Mouse (Mus musculus): ENCODE measurements at regions not wholly inside any gene's neighbourhood (a gene's known extent, or its start where the extent isn't known, plus 50 kb on each side); places are given as distances from the start of the nearest gene placed in this dataset.

DNA sequence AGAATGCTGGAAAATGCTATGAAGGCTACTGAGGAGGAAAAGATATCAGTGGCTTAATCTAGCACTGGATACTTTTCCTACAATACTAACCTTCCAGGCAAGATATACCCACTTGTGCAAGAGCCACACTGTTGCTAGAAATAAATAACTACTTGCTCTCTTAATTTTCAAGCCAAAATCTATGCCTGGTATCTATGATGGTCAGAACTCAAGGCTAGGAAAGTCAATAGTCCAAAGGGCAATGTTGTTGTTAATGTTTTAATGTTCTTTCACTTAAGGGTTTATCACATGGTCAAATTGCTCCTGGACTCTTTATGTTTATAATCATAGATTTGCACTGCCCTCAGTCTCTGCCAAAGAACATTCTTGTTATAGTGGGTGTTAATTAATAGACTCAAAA is 533.5 kb downstream of the Kcnj2 start:
- no peak overlapping the region for H3K4me2 ChIP-seq
- H3K4me3 ChIP-seq (replicated peaks) = no peak overlapping the region
- no peak overlapping the region for H3K9ac ChIP-seq (replicated peaks)
- no peaks in the 10 kb centered on the region for H3K27me3 ChIP-seq (replicated peaks)
- H3K36me3 ChIP-seq = no peaks in the 10 kb centered on the region
- no peaks in the 10 kb centered on the region for H3K4me1 ChIP-seq
- H3K9me3 ChIP-seq (replicated peaks) = no peaks in the 10 kb centered on the region
- H3K27ac ChIP-seq (replicated peaks) = no peak overlapping the region
- no peak for ATAC-seq (ENCODE audit: low FRiP score)

DNA sequence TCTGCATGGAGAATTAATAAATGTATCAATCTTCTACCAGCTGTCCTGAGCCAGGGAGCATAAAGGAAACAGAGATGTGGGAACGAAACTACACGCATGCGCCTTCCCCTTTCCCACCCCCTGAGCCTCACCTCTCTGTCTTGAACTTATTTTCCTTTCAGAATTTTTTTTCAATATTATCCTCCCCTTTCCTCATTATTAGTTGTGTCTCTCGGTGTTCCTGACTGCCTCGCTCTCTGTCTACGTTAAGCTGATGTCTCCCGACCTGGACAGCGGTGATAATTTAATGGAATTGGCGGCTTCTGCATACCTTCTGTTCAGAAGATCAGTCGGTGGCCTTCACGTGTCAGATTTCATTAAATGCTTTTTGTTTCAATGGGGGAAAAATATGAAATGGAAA is 539.2 kb downstream of the Kcnj2 start:
- no peaks in the 10 kb centered on the region for H3K36me3 ChIP-seq
- WGBS = 81% methylated on average over 11 of the region's 11 CpGs
- no peak overlapping the region for H3K4me2 ChIP-seq
- no peak overlapping the region for H3K27ac ChIP-seq (replicated peaks)
- H3K27me3 ChIP-seq (replicated peaks) = no peaks in the 10 kb centered on the region
- H3K9me3 ChIP-seq (replicated peaks) = no peaks in the 10 kb centered on the region
- H3K4me3 ChIP-seq (replicated peaks) = no peak overlapping the region
- H3K9ac ChIP-seq (replicated peaks) = no peak overlapping the region
- no peaks in the 10 kb centered on the region for H3K4me1 ChIP-seq
- ATAC-seq (ENCODE audit: low FRiP score) = no peak

DNA sequence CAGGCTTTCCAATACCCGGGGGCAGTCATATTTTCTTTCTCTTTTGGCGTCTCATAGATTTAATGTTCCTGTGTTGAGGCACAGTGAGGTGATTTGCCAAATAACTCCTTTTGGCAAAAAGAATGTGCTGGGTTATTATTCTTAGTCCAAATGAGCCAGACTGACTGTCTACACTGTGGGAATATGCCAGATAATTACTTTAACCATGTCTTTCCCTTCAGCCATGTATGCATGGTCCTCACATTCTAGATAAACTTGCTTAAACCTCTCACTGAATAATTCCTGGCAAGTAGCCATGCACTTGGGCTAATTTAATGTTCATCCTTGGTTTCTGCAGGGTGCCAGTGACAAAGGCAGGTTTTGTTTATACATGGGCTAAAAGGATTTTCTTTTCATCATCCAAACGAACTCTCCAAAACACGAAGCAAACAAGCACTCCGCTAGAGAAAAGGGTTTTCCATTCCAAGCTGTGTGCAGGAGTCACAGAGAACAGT is 544.6 kb downstream of the Kcnj2 start:
- H3K36me3 ChIP-seq = no peaks in the 10 kb centered on the region
- no peak overlapping the region for H3K4me3 ChIP-seq (replicated peaks)
- 64% methylated on average over 5 of the region's 5 CpGs for WGBS
- H3K4me1 ChIP-seq = no peaks in the 10 kb centered on the region
- H3K4me2 ChIP-seq = no peak overlapping the region
- H3K9ac ChIP-seq (replicated peaks) = no peak overlapping the region
- H3K27ac ChIP-seq (replicated peaks) = no peak overlapping the region
- no peaks in the 10 kb centered on the region for H3K27me3 ChIP-seq (replicated peaks)
- no peaks in the 10 kb centered on the region for H3K9me3 ChIP-seq (replicated peaks)
- no peak for ATAC-seq (ENCODE audit: low FRiP score)

DNA sequence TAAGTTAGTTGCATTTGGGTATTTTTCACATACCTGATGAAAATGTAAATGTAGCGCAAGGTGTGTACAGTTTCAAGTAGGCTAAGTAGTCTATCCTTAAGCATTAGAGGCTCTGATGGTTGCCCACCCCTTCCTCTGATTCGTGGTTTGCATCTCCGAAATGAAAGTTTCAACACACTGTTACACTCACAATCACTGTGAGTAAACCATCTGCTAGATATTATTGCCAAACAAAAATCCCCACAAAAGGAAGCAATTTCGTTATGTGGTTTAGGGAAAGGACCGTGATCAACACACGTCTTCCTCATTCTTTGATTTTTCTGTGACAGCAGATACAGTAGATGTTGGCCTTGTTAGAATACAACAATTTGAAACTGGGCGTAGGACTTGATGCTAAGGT is 577.6 kb downstream of the Kcnj2 start:
- H3K4me3 ChIP-seq (replicated peaks) = no peak overlapping the region
- no peaks in the 10 kb centered on the region for H3K27me3 ChIP-seq (replicated peaks)
- H3K4me1 ChIP-seq = no peaks in the 10 kb centered on the region
- no peak overlapping the region for H3K27ac ChIP-seq (replicated peaks)
- H3K9me3 ChIP-seq (replicated peaks) = no peaks in the 10 kb centered on the region
- no peak overlapping the region for H3K9ac ChIP-seq (replicated peaks)
- WGBS = 93% methylated on average over 7 of the region's 7 CpGs
- no peak overlapping the region for H3K4me2 ChIP-seq
- H3K36me3 ChIP-seq = no peaks in the 10 kb centered on the region
- no peak for ATAC-seq (ENCODE audit: low FRiP score)

DNA sequence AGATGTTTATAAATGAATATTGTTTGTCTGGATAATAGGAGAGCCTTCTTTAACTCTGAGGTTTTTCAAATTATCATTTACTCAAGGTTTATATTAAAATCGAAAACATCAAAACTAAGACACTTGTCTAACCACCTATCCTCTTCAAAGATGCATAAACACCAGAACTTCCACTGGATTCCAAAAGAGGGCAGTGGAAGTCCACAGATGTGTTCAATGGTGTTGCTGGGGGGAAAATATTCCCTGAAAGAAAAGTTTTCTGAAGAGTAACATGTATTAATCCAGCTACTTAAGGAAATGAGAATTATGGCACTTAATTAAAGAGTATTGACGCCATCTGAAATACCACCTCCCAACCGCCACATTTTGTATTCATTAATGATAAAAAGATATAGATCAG is 586.9 kb downstream of the Kcnj2 start:
- no peaks in the 10 kb centered on the region for H3K27me3 ChIP-seq (replicated peaks)
- H3K4me3 ChIP-seq (replicated peaks) = no peak overlapping the region
- H3K4me2 ChIP-seq = no peak overlapping the region
- H3K4me1 ChIP-seq = no peaks in the 10 kb centered on the region
- H3K9ac ChIP-seq (replicated peaks) = no peak overlapping the region
- 60% methylated on average over 3 of the region's 3 CpGs for WGBS
- ATAC-seq (ENCODE audit: low FRiP score) = no peak
- H3K9me3 ChIP-seq (replicated peaks) = no peaks in the 10 kb centered on the region
- H3K36me3 ChIP-seq = no peaks in the 10 kb centered on the region
- H3K27ac ChIP-seq (replicated peaks) = no peak overlapping the region

DNA sequence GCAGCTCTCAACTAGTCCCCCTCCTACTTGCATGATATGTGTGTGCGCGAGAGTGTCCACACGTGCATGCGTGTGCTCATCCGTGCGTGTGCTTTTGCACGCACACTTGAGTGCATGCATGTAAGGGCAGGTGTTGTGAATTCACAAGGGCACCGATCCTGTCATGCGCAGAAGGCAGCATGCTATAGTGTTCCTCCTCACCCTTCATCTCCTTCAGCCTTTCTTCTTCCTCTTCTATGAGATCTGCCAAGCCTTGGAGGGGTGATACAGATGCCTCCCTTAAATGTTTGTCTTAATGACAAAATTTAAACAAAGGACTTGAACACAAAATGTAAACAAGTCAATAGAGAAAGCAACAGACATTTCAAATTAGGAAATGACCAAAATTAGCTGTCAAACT is 591.8 kb downstream of the Kcnj2 start:
- Histone ChIP-seq H3K36me3 (no peaks in the 10 kb centered on the region), H3K9ac (replicated peaks) (no peak overlapping the region), H3K27ac (replicated peaks) (no peak overlapping the region), H3K4me1 (0 out of 2 replicates have a peak, but pooled peaks cover 4% of the 10 kb centered on the region), H3K27me3 (replicated peaks) (no peaks in the 10 kb centered on the region), H3K9me3 (replicated peaks) (no peaks in the 10 kb centered on the region), H3K4me3 (replicated peaks) (no peak overlapping the region), H3K4me2 (no peak overlapping the region)
- ATAC-seq (ENCODE audit: low FRiP score) = no peak
- WGBS = 98% methylated on average over 9 of the region's 9 CpGs

DNA sequence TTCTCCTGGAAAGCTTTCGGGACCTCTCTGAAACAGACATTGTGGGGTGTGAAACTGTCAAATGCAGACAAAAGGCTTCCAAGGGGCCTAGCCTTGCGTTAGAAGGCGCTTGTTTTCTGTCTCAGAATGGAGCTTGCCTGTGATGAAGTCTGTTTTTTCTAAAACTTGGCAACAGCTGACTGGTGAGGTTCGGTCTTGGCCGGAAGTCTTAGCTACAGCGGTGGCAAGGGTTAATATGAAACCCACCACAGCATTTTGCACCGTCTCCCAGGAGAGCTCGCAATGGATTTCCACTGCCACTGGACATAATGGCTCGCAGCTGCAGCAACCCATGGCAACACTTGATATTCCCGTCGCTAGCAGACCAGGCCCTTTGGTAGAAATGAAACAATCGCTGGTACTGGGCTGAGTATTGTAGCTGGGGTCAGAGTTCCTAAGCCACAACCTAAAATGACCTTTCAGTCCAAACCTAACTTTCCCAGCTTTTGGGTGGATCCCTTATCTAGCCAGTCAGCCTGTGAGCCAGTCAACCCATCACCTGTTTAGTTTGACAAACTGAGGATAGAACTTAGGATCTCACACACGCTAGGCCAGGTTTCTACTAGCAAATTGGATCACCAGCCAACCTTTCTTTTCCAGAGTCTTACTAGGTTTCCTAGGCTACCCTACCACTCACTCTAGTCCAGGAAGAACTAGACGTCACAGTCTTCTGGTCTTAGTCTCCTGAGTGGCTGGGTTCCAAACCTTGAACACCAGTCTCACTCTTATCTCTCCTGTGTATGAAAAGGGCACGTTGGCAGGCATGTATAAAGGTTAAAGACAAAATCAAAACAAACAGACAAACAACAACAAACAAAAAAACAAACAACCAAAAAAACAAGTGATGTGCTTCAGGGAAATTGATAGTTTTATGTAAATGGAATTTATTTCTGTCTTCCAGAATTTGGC is 592.7 kb downstream of the Kcnj2 start:
- no peaks in the 10 kb centered on the region for H3K9me3 ChIP-seq (replicated peaks)
- no peak overlapping the region for H3K4me3 ChIP-seq (replicated peaks)
- H3K4me1 ChIP-seq = 0 out of 2 replicates have a peak, but pooled peaks cover 4% of the 10 kb centered on the region
- no peaks in the 10 kb centered on the region for H3K36me3 ChIP-seq
- no peak overlapping the region for H3K4me2 ChIP-seq
- H3K27ac ChIP-seq (replicated peaks) = no peak overlapping the region
- no peaks in the 10 kb centered on the region for H3K27me3 ChIP-seq (replicated peaks)
- no peak overlapping the region for H3K9ac ChIP-seq (replicated peaks)
- 31% methylated on average over 15 of the region's 15 CpGs for WGBS
- no peak for ATAC-seq (ENCODE audit: low FRiP score)

DNA sequence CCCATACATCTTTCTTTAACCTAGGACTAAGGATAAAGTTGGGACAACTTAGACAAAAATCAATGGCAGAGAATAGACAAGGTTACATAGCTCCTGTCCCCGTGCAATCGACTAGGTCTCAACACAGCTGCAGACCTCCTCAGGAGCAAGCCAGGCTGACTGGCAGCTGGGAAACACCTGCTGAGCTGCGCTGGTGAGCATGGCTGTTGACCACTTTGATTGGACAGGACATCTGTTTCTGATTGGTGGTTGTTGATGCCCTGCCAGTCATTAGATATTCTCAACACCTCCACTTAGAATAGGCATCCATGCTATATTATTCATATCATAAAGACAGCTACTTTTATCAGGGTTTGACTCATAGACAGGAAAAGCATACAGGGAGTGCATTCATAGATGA is 597.3 kb downstream of the Kcnj2 start:
- H3K4me1 ChIP-seq = 0 out of 2 replicates have a peak, but pooled peaks cover 3% of the 10 kb centered on the region
- no peak overlapping the region for H3K4me2 ChIP-seq
- 77% methylated on average over 3 of the region's 3 CpGs for whole genome bisulfite sequencing
- no peak overlapping the region for H3K27ac ChIP-seq (replicated peaks)
- no peaks in the 10 kb centered on the region for H3K36me3 ChIP-seq
- H3K27me3 ChIP-seq (replicated peaks) = no peaks in the 10 kb centered on the region
- no peak for ATAC-seq (ENCODE audit: low FRiP score)
- H3K4me3 ChIP-seq (replicated peaks) = no peak overlapping the region
- no peaks in the 10 kb centered on the region for H3K9me3 ChIP-seq (replicated peaks)
- no peak overlapping the region for H3K9ac ChIP-seq (replicated peaks)

DNA sequence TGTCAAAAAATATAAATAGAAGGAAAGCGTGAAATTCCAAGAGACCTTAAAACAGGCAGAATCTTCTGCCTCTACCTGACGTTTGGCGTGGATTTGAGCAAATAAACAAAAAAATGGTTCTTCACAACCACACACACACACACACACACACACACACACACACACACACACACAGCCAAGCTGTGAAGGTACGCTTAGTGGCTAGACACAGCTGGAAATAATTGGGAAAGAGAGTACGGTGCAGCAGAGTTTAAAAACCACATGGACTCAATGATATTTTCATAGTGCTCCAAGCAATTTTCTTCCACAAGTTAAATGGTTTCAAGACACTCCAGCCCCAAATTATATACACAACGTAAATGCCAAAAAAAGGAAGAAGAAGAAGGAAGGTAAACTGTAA is 600.4 kb downstream of the Kcnj2 start:
- no peaks in the 10 kb centered on the region for H3K9me3 ChIP-seq (replicated peaks)
- H3K4me3 ChIP-seq (replicated peaks) = no peak overlapping the region
- H3K27me3 ChIP-seq (replicated peaks) = no peaks in the 10 kb centered on the region
- H3K9ac ChIP-seq (replicated peaks) = no peak overlapping the region
- H3K4me1 ChIP-seq = no peaks in the 10 kb centered on the region
- H3K4me2 ChIP-seq = no peak overlapping the region
- H3K36me3 ChIP-seq = no peaks in the 10 kb centered on the region
- no peak for ATAC-seq (ENCODE audit: low FRiP score)
- H3K27ac ChIP-seq (replicated peaks) = no peak overlapping the region
- 82% methylated on average over 6 of the region's 6 CpGs for WGBS

DNA sequence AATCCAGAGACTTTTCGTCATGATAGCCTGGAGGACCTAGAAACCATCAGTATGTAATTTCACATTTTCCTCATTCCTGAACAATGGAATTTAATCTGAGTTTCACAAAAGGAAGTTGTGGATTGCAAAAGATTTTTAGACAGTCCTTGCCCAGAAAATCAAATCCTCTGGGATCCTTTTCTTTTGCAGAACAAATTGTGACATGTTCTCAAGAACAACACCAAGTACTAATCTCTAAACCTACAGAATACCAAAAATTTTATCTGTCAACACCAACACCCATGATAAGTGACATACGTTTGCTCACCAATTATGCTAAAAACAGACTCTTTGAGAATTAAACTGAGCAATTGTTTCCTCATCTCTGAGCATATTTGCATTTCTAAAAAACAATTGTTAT is 605.9 kb downstream of the Kcnj2 start:
- Histone ChIP-seq H3K4me2 (no peak overlapping the region), H3K9me3 (replicated peaks) (no peaks in the 10 kb centered on the region), H3K27me3 (replicated peaks) (no peaks in the 10 kb centered on the region), H3K36me3 (no peaks in the 10 kb centered on the region), H3K4me1 (no peaks in the 10 kb centered on the region), H3K9ac (replicated peaks) (no peak overlapping the region), H3K4me3 (replicated peaks) (no peak overlapping the region), H3K27ac (replicated peaks) (no peak overlapping the region)
- WGBS = 91% methylated on average over 2 of the region's 2 CpGs
- ATAC-seq (ENCODE audit: low FRiP score) = no peak

DNA sequence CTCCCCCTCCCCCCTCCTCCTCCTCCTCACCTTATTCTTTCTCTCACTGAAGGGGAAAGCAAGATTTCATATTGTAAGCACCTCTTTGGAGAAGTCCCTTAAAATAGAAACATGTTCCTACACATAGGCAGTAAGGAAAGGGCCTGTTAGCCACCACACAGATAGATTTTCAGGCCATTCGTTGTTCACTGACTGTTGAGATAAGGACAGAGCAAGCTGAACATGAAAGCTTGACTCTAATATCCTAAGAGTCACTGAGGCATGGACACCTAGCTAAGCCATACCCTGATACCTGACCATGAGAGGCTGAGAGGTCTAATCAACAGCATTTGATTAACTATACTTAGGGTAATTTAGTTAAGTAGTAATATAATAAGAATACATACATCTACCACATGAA is 609.7 kb downstream of the Kcnj2 start:
- H3K4me2 ChIP-seq = no peak overlapping the region
- 90% methylated on average over 1 of the region's 1 CpGs for WGBS
- H3K4me1 ChIP-seq = no peaks in the 10 kb centered on the region
- no peaks in the 10 kb centered on the region for H3K36me3 ChIP-seq
- H3K9ac ChIP-seq (replicated peaks) = no peak overlapping the region
- no peak overlapping the region for H3K27ac ChIP-seq (replicated peaks)
- H3K9me3 ChIP-seq (replicated peaks) = no peaks in the 10 kb centered on the region
- no peaks in the 10 kb centered on the region for H3K27me3 ChIP-seq (replicated peaks)
- H3K4me3 ChIP-seq (replicated peaks) = no peak overlapping the region
- ATAC-seq (ENCODE audit: low FRiP score) = no peak

DNA sequence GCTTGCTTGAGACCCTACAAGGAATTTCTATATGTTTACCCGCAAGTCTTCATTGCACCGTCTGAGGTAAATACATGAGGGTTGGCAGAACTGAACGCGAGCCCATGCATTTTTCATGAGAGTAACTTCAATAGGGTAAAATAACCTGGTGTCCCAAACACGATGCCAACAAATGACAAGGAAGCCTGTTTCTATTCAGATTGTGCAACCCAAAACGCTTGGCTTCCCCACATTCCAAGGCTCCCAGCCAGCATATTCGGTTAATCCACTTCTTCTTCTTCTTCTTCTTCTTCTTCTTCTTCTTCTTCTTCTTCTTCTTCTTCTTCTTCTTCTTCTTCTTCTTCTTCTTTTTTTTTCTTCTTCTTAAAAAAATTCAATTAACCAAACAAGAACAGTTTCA is 616.4 kb downstream of the Kcnj2 start:
- no peaks in the 10 kb centered on the region for H3K36me3 ChIP-seq
- H3K9me3 ChIP-seq (replicated peaks) = no peaks in the 10 kb centered on the region
- no peaks in the 10 kb centered on the region for H3K4me1 ChIP-seq
- H3K27me3 ChIP-seq (replicated peaks) = no peaks in the 10 kb centered on the region
- H3K9ac ChIP-seq (replicated peaks) = no peak overlapping the region
- H3K4me2 ChIP-seq = no peak overlapping the region
- H3K27ac ChIP-seq (replicated peaks) = no peak overlapping the region
- ATAC-seq (ENCODE audit: low FRiP score) = no peak
- no peak overlapping the region for H3K4me3 ChIP-seq (replicated peaks)
- WGBS = 76% methylated on average over 7 of the region's 7 CpGs

Data from neural tube, embryonic 15.5 days (tissue).